Comparison of ENCODE assay signal across 8 mouse cellular contexts in the genomic region with DNA sequence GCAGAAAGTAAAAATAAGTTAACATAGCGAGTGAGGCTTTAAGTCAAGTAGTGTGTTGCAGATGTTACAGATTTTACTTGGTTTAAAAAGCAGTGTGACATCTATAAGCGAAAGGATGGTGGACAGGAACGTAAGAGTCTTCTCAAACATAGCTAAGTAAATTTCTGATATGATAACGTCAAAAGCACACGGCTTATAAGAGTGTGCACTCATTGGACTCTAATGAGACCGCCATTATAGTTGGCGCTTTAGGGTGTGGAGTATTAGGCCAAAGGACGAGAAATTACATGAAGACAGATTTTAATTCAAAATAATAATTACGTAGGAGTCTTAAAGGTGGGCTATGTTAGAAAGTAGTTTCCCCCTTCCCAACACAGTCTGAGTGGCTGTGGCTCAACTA. TPM values are rescaled to one million over a fixed set of nuclear protein-coding genes. Genes with fewer than 3 reads are reported as not detected.
A peak's percentile ranks its signal among the peaks of the same experiment; 100 is the strongest.
DNase-seq lines count a peak whose midpoint lies in the region; ATAC-seq and TF ChIP-seq lines count a peak whose summit lies in the region.

No protein-coding gene starts in this region.

- peak overlapping the region; percentile 77 for H3K4me3 ChIP-seq in cerebellum, adult 2 months (replicated peaks; ENCODE audit: insufficient read depth, low read depth, low read length)
- H3K4me3 ChIP-seq in spleen, adult 2 months (ENCODE audit: extremely low read depth, insufficient read depth, insufficient read length), result peak overlapping the region; percentile 93
- peak overlapping the region; percentile 97 for H3K4me3 ChIP-seq in limb, embryonic 15.5 days
- peak overlapping the region; percentile 84 for H3K4me3 ChIP-seq in stomach, embryonic 16.5 days (replicated peaks; ENCODE audit: low read length)

- WGBS in cerebellum, adult 2 months, result 24% methylated on average over 9 of the region's 9 CpGs
- WGBS in spleen, adult 2 months, result 40% methylated on average over 9 of the region's 9 CpGs
- WGBS in limb, embryonic 15.5 days, result 49% methylated on average over 9 of the region's 9 CpGs
- 37% methylated on average over 9 of the region's 9 CpGs for WGBS in stomach, embryonic 16.5 days

- no peaks in the 10 kb centered on the region for H3K9me3 ChIP-seq in limb, embryonic 15.5 days
- H3K9me3 ChIP-seq in stomach, embryonic 16.5 days (replicated peaks; ENCODE audit: control insufficient read depth, low read length), result no peaks in the 10 kb centered on the region

- 0 out of 2 replicates have a peak, but pooled peaks have one; percentile 4 for ATAC-seq in limb, embryonic 15.5 days (ENCODE audit: insufficient number of reproducible peaks, low FRiP score, low TSS enrichment, low read depth)
- no peak for ATAC-seq in stomach, embryonic 16.5 days (ENCODE audit: insufficient read depth, low FRiP score)

- TF ChIP-seq CTCF in cerebellum, adult 2 months (IDR thresholded peaks at IDR 0.05; ENCODE audit: borderline replicate concordance, insufficient read depth, low read depth, low read length), result no peak
- no peak for TF ChIP-seq CTCF in spleen, adult 2 months (IDR thresholded peaks at IDR 0.05; ENCODE audit: extremely low read depth, insufficient read depth, insufficient read length, insufficient replicate concordance)

- no peaks in the 10 kb centered on the region for H3K36me3 ChIP-seq in spleen, adult 2 months (ENCODE audit: control insufficient read depth, insufficient read depth, low read length)
- H3K36me3 ChIP-seq in limb, embryonic 15.5 days, result no peaks in the 10 kb centered on the region
- no peaks in the 10 kb centered on the region for H3K36me3 ChIP-seq in stomach, embryonic 16.5 days (ENCODE audit: control insufficient read depth, insufficient read depth, low read length)

- DNase-seq in cerebellum, adult 2 months, result no peak
- DNase-seq in cerebellum, postnatal 25 days, result no peak
- no peak for DNase-seq in spleen, adult 2 months (ENCODE audit: low read depth in 1 of 2, low spot score in 2 of 2)
- DNase-seq in spleen, postnatal 10 days (ENCODE audit: low spot score in 2 of 2), result no peak
- DNase-seq in Muller cell, postnatal 12 days (ENCODE audit: inconsistent ontology term), result no peak
- no peak for DNase-seq in right cerebral cortex, adult 18-20 months

- TF ChIP-seq POLR2A in cerebellum, adult 2 months (IDR thresholded peaks at IDR 0.05; ENCODE audit: borderline replicate concordance, insufficient read depth, low read length), result no peak
- no peak for TF ChIP-seq POLR2A in spleen, adult 2 months (IDR thresholded peaks at IDR 0.05; ENCODE audit: low read depth, low read length)

- H3K27ac ChIP-seq in cerebellum, adult 2 months (ENCODE audit: insufficient read depth, low read length), result no peak overlapping the region
- no peak overlapping the region for H3K27ac ChIP-seq in spleen, adult 2 months (ENCODE audit: insufficient read depth, low read length)
- no peak overlapping the region for H3K27ac ChIP-seq in limb, embryonic 15.5 days
- H3K27ac ChIP-seq in stomach, embryonic 16.5 days (ENCODE audit: low read length), result no peak overlapping the region

- H3K27me3 ChIP-seq in cerebellum, adult 2 months (ENCODE audit: control insufficient read depth, insufficient read depth, low read length), result no peaks in the 10 kb centered on the region
- no peaks in the 10 kb centered on the region for H3K27me3 ChIP-seq in spleen, adult 2 months (ENCODE audit: control insufficient read depth, insufficient read depth, low read length)
- peaks cover 19% of the 10 kb centered on the region; the same call in 1 of the 2 replicates for H3K27me3 ChIP-seq in limb, embryonic 15.5 days
- no peaks in the 10 kb centered on the region for H3K27me3 ChIP-seq in stomach, embryonic 16.5 days (ENCODE audit: control insufficient read depth, insufficient read depth, low read length)

- H3K4me1 ChIP-seq in cerebellum, adult 2 months (ENCODE audit: control insufficient read depth, insufficient read depth, low read length), result no peaks in the 10 kb centered on the region
- no peaks in the 10 kb centered on the region; the same call in 1 of the 2 replicates for H3K4me1 ChIP-seq in spleen, adult 2 months (ENCODE audit: control insufficient read depth, insufficient read depth, insufficient read length)
- peaks cover 4% of the 10 kb centered on the region; the same call in 1 of the 2 replicates for H3K4me1 ChIP-seq in limb, embryonic 15.5 days
- H3K4me1 ChIP-seq in stomach, embryonic 16.5 days (ENCODE audit: control insufficient read depth, insufficient read depth, low read length), result peaks cover 12% of the 10 kb centered on the region; the same call in 1 of the 2 replicates

- peak overlapping the region; percentile 89; the same call in 1 of the 2 replicates for H3K9ac ChIP-seq in limb, embryonic 15.5 days
- H3K9ac ChIP-seq in stomach, embryonic 16.5 days (ENCODE audit: low read length), result peak overlapping the region; percentile 91

- H3K4me2 ChIP-seq in limb, embryonic 15.5 days, result peak overlapping the region; percentile 87
- H3K4me2 ChIP-seq in stomach, embryonic 16.5 days (ENCODE audit: low read depth, low read length), result peak overlapping the region; percentile 83

RNA-seq across cellular contexts. Expression of gene Gpr89, which starts 0.4 kb away (rescaled TPM):
- polyA plus RNA-seq in cerebellum, adult 2 months (2012; rRNA removed), result 19.0 TPM in 2 replicates
- polyA plus RNA-seq in spleen, adult 2 months (2012; rRNA removed), result 7.5 and 8.5 TPM in 2 replicates
- 40.2 and 40.5 TPM in 2 replicates for polyA plus RNA-seq in limb, embryonic 15.5 days (2015; fragmentation: Nextera tagmentation; extraction: Ambion mirVana)
- polyA plus RNA-seq in stomach, embryonic 16.5 days (2015; fragmentation: Nextera tagmentation; extraction: Ambion mirVana), result 45.6 and 50.3 TPM in 2 replicates

RNA-seq across cellular contexts. Expression of gene Gja5, which starts 1.1 kb away (rescaled TPM):
- 0.64 and 0.65 TPM in 2 replicates for polyA plus RNA-seq in cerebellum, adult 2 months (2012; rRNA removed)
- polyA plus RNA-seq in spleen, adult 2 months (2012; rRNA removed), result 0.95 and 0.97 TPM in 2 replicates
- polyA plus RNA-seq in limb, embryonic 15.5 days (2015; fragmentation: Nextera tagmentation; extraction: Ambion mirVana), result 26.0 and 29.3 TPM in 2 replicates
- polyA plus RNA-seq in stomach, embryonic 16.5 days (2015; fragmentation: Nextera tagmentation; extraction: Ambion mirVana), result 11.4 and 12.5 TPM in 2 replicates

RNA-seq across cellular contexts. Expression of gene Gja8, which starts 20.2 kb away (rescaled TPM):
- not detected in 2 replicates for polyA plus RNA-seq in cerebellum, adult 2 months (2012; rRNA removed)
- not detected in 2 replicates for polyA plus RNA-seq in spleen, adult 2 months (2012; rRNA removed)
- polyA plus RNA-seq in limb, embryonic 15.5 days (2015; fragmentation: Nextera tagmentation; extraction: Ambion mirVana), result not detected in 2 replicates
- not detected in 2 replicates for polyA plus RNA-seq in stomach, embryonic 16.5 days (2015; fragmentation: Nextera tagmentation; extraction: Ambion mirVana)
